8 mouse cellular contexts compared by ENCODE assay signal in the genomic region with DNA sequence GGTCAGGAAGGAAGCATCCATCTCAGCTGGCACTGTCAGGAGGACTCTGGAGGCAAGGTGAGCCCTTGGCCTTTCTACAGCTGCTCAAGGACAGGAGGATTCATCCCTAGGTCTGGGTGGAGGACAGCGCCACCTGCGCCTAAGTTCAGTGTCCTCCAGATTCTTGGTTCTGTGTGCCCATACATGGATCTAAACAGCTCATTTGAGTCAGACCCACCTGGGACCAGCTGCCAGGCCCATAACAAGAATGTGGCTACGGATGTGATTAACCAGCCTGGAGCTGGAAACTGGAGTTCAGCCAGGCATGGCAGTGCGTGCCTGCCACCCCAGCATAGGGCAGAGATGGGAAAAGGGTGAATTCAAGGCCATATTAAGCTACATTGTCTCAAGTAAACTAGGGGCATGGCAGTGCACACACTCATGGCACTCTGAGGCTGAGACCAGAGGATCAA. TPM values are rescaled to one million over a fixed set of nuclear protein-coding genes. Genes with fewer than 3 reads are reported as not detected.
DNase-seq lines count a peak whose midpoint lies in the region; ATAC-seq and TF ChIP-seq lines count a peak whose summit lies in the region.

No protein-coding gene starts in this region.

- no peak overlapping the region for H3K27ac ChIP-seq in heart, postnatal 0 days (ENCODE audit: low read depth)
- H3K27ac ChIP-seq in hindbrain, embryonic 10.5 days: peak overlapping the region; percentile 87
- peak overlapping the region; percentile 48; the same call in 1 of the 2 replicates for H3K27ac ChIP-seq in stomach, embryonic 15.5 days

- TF ChIP-seq CTCF in heart, postnatal 0 days (IDR thresholded peaks at IDR 0.05; ENCODE audit: low read depth): no peak

- WGBS in heart, postnatal 0 days: 48% methylated on average over 4 of the region's 4 CpGs
- 54% methylated on average over 4 of the region's 4 CpGs for WGBS in hindbrain, embryonic 10.5 days
- 67% methylated on average over 4 of the region's 4 CpGs for WGBS in stomach, embryonic 15.5 days

- no peak for TF ChIP-seq EP300 in heart, postnatal 0 days (IDR thresholded peaks at IDR 0.05; ENCODE audit: low read depth)

- no peaks in the 10 kb centered on the region for H3K36me3 ChIP-seq in heart, postnatal 0 days (replicated peaks; ENCODE audit: control insufficient read depth, insufficient read depth, low read length)
- peaks cover 15% of the 10 kb centered on the region; the same call in 1 of the 2 replicates for H3K36me3 ChIP-seq in hindbrain, embryonic 10.5 days
- no peaks in the 10 kb centered on the region for H3K36me3 ChIP-seq in stomach, embryonic 15.5 days

- DNase-seq in heart, postnatal 0 days (ENCODE audit: low spot score): no peak
- DNase-seq in heart, postnatal 4 days: no peak
- no peak for DNase-seq in hindbrain, embryonic 10.5 days (ENCODE audit: low spot score)
- peak; percentile 61 to 65 for DNase-seq in kidney, postnatal 36 days
- DNase-seq in retina, postnatal 1 day: no peak
- no peak for DNase-seq in right cerebral cortex, postnatal 36 days (ENCODE audit: low spot score in 2 of 2)

- no peaks in the 10 kb centered on the region for H3K9me3 ChIP-seq in heart, postnatal 0 days (replicated peaks; ENCODE audit: control insufficient read depth, low read length)
- H3K9me3 ChIP-seq in hindbrain, embryonic 10.5 days: no peaks in the 10 kb centered on the region
- H3K9me3 ChIP-seq in stomach, embryonic 15.5 days: no peaks in the 10 kb centered on the region

- no peak overlapping the region for H3K4me2 ChIP-seq in heart, postnatal 0 days (ENCODE audit: low read depth, low read length)
- H3K4me2 ChIP-seq in stomach, embryonic 15.5 days: no peak overlapping the region

- ATAC-seq in heart, postnatal 0 days (ENCODE audit: insufficient read depth, low read depth): peak; percentile 8; the same call in 1 of the 2 replicates
- no peak for ATAC-seq in stomach, embryonic 15.5 days (ENCODE audit: insufficient read depth, low FRiP score, low read depth)
- no peak for ATAC-seq in activated CD4-positive, CD25-positive, alpha-beta regulatory T cell, adult 4 months

- no peaks in the 10 kb centered on the region for H3K27me3 ChIP-seq in heart, postnatal 0 days (ENCODE audit: control insufficient read depth, insufficient read depth, low read length)
- H3K27me3 ChIP-seq in hindbrain, embryonic 10.5 days (ENCODE audit: insufficient read depth, poor library complexity, severe bottlenecking): no peaks in the 10 kb centered on the region
- H3K27me3 ChIP-seq in stomach, embryonic 15.5 days (replicated peaks): no peaks in the 10 kb centered on the region

- no peak overlapping the region for H3K4me3 ChIP-seq in heart, postnatal 0 days (ENCODE audit: low read depth, low read length)
- peak overlapping the region; percentile 37 for H3K4me3 ChIP-seq in hindbrain, embryonic 10.5 days
- H3K4me3 ChIP-seq in stomach, embryonic 15.5 days (replicated peaks): no peak overlapping the region

- H3K9ac ChIP-seq in heart, postnatal 0 days (replicated peaks; ENCODE audit: low read depth, low read length): no peak overlapping the region
- no peak overlapping the region for H3K9ac ChIP-seq in stomach, embryonic 15.5 days

- H3K4me1 ChIP-seq in heart, postnatal 0 days (ENCODE audit: control insufficient read depth, insufficient read depth): peaks cover 35% of the 10 kb centered on the region
- peaks cover 74% of the 10 kb centered on the region for H3K4me1 ChIP-seq in hindbrain, embryonic 10.5 days (replicated peaks)
- peaks cover 36% of the 10 kb centered on the region for H3K4me1 ChIP-seq in stomach, embryonic 15.5 days

RNA-seq across cellular contexts. Expression of gene Col18a1, which starts 14.8 kb away (rescaled TPM):
- 130 and 133 TPM in 2 replicates for total RNA-seq in heart, postnatal 0 days (2014; rRNA removed; ENCODE audit: low replicate concordance)
- polyA plus RNA-seq in heart, postnatal 0 days (2015; fragmentation: Nextera tagmentation; extraction: Ambion mirVana): 40.6 and 47.3 TPM in 2 replicates
- total RNA-seq in heart, postnatal 4 days (2021): 10 to 100 TPM; 70.4 to 74.9 TPM
- polyA plus RNA-seq in hindbrain, embryonic 10.5 days (2016; fragmentation: Nextera tagmentation; extraction: Ambion mirVana): 147 and 167 TPM in 2 replicates
- 70.3 and 79.2 TPM in 2 replicates for polyA plus RNA-seq in stomach, embryonic 15.5 days (2015; fragmentation: Nextera tagmentation; extraction: Ambion mirVana)
- polyA plus RNA-seq in activated CD4-positive, CD25-positive, alpha-beta regulatory T cell, adult 4 months (2017; shearing (Covaris generic)): under 1 TPM; 0.09 to 0.17 TPM

Comparison
In these comparisons a context has a peak if more than half of its experiments do, and no peak if none do; other contexts are left out.
1. DNase-seq: peak in kidney, postnatal 36 days (2 of 2); none in heart, postnatal 0 days (single experiment), heart, postnatal 4 days (single experiment), hindbrain, embryonic 10.5 days (single experiment), retina, postnatal 1 day (single experiment) and right cerebral cortex, postnatal 36 days (0 of 2).
2. RNA of gene Col18a1, which starts 14.8 kb away (polyA plus RNA-seq): 147 to 167 TPM in hindbrain, embryonic 10.5 days, 70.3 to 79.2 TPM in stomach, embryonic 15.5 days and 40.6 to 47.3 TPM in heart, postnatal 0 days; 0.09 to 0.17 TPM in activated CD4-positive, CD25-positive, alpha-beta regulatory T cell, adult 4 months; every median in the first group is over 10 times any median in the second.